Mouse (Mus musculus) yolk sac, embryonic 10.5 days (tissue): ENCODE data around the gene Ing2.

Experiments
- DNase-seq: peaks from one replicate; pipeline ENCODE4 v3.0.0-alpha.2; 2017; ENCODE audit warnings: low spot score

The Ing2 gene

DNA sequence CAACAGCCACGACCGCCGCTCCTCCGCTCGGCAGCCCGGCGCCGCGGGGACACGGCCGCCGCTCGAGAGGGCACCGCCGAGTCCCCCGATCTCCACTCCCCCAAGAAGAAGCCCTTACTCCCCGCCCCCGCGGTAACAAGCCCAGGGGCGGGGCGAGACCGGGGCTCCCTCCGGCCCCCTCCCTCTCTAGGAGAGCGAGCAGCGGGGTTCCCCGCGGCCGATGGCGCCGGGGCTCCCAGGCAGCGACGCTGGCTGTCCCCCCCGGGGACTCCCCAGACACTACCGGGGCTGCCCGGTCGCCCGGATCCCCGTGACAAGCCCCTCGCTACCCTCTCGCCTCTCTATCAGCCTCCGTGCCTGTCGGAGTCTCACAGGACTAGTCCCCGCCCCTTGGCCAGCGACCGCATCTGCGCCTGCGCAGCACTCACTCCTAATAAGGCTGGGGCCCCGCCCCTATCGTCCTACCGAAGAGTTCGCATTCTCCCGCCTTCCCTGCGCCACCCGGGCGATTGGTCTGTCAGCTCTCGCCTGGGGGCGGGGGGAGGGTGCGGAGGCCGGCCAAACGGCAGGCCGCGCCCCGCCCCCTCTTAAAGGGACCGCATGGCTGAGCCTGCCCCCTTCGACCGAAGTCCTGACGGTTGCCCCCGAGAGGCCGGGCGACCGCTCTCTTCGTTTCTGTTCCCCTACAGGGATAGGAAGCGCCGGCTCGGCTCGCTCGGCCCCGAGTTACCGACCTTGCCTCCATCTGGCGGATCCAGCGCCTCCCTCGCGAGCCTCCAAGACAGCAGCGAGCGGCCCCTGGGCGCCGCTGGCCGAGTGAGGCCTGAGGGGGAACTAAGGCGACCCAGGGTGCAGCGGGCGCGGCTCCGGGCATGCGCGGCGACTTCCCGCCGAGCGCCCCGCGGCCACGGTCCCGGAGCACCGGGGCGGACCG, at the start of gene Ing2:
Gene Ing2, minus strand, starts transcription at position 780 of the 934 bp plus-strand sequence.
- DNase-seq: peak; percentile 100

DNA sequence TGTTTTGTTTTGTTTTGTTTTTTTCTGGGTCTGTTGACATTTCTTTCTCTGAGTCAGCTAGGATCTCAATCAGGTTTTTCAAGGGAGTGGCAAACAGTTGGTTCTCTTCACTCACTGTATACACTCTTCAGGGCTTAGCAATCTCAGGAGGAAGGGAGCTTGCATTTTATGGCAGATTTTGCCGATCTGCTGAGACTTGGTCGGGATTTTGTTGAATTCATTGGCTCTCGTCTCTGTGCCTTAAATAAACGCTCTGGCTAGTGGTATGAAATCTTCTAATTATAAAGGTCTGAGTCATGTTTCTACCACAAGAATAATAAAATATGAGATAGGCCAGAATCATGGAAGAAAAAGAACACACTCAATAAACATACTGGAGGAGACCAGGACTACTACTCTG, 46.3 kb upstream of the Ing2 start:
- DNase-seq: no peak

DNA sequence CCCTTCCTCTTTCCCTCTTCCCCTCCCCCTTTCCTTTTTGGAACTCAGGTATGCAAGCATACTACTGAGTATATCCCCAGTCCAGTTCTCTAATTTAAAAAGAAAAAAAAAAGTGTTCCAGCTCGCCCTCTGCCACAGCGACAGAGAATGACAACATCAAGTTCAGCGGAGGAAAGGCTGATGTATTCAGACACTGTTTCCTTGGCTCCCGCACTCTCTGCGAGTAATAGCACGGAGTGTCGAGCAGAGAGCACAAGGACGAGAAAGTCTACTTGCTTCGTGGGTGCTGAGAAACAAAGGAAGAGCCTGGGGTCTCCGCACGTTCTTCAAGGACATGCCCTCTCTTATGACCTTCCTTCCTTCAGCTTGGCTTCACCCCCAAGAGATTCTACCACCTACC, 43.3 kb upstream of the Ing2 start:
- no peak for DNase-seq

DNA sequence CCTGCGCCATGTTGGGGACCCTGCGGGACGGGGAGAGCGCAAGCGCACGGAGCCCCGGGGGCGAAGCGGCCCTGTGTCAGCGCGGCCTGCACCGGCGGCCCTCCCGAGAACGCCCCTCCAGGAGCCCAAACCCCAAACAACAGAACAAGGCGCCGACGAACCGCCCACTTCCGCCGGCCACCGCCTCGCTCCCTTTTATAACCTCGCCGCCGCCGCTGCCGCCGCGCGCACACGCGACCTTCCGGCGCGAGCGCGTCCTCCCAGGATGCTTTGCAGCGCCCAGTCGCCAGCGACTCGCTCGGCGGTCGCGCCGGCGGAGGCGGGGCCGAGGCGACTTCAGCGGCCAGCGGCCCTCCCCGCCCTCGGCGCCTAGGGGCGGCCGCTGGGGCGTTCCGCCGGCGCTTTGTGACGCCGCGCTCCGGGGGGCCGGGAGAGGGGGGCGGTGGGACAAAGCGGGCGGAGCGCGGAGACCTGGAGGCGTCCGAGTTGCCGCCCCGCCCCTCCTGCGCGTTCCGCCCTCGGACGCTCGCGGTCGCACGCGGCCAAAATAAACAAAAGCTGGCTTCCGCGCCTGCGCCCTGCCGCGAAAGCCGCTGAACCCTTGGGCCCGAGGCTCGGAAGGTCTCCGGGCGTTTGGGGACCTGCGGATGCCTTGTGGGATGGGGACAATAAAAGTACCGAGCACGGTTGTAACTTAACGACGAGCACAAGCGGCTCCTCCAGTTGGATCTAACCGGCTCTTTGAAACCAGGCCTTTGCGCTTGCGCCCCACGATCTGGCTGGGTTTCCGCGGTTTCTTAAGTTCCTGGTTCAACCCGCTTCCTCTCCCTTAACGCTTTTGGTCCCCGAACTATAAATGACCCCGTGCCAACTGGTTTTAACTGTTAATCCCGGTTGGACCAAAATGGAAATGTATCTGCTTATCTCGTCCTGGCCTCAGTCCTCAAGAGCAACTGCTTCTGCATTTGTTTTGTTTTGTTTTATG, 38.7 kb upstream of the Ing2 start, which contains the start of gene Cdkn2aip:
Gene Cdkn2aip, minus strand, starts transcription at position 172 of the 985 bp plus-strand sequence.
- peak; percentile 95 for DNase-seq

DNA sequence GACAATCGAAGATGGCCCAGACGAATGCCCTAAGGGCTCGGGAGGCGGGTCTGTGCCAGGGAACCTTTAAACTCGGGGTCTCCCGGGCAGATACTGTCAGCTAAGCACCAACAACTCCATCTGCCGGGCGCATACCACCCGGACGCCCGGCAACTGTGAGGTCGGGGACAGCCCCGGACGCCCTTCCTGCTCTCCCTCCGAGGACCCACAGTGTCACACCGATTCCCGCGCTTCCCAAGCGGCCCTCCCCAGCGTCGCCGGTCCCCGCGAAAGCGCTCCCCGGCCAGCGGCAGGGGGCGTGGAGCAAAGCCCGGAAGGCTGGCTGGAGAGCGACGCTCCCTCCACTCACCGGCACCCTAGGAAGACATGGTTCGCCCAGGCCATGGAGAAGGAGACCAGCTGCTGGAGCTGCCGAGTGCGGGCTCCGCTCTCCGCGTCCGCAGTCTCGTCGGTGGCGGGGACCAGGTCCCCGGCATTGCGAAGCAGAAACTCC, 37.9 kb upstream of the Ing2 start:
- no peak for DNase-seq

DNA sequence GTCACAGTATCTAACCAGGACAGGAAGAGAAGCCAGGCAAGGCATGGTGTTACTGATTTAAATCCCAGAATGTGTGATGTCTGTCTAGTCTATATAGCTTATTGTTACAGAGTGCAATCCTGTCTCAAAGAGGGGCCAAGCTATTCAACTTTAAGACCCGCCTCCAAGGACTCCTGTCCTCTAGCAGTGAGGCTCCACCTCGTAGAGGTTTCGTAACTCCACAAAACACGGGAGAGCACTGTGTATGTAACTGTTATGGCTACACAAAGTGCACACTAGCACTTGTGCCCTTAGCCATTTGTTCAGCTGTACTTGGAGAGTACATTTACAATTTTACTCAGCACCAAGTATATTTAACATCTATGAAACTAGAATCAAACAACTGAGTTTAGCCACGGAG, 32.8 kb upstream of the Ing2 start:
- no peak for DNase-seq

DNA sequence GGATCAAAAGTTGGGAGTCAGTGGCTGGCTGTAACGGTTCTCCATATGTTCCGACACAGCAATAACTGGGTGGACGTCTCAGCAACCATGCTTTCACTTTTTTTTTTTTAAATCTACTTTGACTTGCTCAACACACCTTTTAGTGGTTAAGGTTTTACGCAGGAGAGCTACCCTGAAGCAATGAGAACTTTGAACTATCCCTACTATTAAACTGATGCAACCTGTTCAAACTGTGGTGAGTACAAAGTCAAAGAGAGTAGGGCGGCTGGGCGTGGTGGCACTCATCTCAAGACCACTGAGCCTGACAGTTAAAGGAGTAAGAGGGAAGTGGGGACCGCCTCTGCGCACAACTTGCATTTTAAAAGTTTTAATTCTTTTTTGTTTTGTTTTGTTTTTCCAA, 31.4 kb upstream of the Ing2 start:
- peak; percentile 74 for DNase-seq

DNA sequence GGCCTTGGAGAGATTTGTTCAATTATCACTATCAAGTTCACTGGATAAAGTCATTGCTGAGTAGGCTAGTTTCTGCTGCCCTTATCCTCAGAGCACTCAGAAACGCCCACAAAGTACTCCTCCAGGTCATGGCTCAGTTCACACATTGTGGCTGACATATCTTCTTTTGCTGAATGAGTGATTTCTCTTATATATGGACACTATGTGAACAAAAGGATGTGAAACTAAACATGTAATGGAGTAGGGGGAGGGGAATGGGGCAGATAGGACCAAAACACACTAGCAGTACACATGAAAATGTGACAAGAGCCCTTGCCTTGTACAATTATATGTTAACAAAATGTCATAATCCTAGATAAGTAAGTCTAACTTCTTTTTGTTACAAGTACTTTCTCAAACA, 27.0 kb upstream of the Ing2 start:
- DNase-seq: no peak

DNA sequence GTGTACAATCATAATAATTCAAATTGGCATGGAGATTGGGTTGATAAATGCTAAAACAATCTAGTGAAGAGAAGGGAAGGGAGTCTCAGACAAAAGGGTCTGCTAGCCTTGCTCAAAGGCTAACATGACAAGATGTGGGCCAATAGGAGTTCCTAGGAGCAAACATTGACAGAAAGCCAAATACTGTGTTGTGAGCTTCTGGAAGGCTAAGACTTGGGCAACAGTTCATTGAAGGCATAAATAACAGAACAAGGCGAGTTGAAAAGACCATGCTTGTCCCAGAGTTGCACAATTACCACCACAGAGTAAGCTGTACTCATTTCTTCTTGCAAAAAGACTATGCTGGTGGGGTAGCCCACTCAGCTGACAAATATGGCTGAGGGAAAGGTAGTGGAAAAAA, 22.3 kb upstream of the Ing2 start:
- DNase-seq: no peak

DNA sequence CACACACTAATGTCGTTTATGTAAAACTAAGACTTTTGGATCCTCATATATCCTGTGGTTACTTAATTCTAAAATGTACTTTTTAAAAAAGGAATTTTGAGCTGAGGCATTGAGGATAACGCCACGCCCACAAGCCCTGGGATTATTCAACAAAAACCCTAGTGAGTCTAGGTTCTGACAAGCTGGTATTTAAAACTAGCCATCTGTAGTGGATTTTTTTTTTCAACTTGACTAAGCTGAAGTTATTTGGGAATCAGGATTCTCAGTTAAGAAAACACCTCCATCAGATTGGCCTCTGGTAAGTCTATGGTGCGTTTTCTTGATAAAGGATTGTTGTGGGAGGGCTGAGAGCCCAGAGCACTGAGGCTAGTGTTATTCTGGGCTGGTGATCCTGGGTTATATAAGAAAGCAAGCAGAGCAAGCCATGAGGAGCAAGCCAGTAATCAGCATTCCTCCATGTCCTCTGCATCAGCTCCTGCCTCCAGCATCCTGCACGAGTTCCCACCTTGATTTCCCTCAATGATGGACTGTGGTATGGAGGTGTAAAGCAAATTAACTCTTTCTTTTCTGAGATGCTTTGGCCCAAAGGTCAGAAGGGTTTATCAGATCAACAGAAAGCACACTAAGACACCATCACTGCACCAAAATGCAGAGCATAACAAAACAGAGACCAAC, 20.2 kb upstream of the Ing2 start:
- no peak for DNase-seq

DNA sequence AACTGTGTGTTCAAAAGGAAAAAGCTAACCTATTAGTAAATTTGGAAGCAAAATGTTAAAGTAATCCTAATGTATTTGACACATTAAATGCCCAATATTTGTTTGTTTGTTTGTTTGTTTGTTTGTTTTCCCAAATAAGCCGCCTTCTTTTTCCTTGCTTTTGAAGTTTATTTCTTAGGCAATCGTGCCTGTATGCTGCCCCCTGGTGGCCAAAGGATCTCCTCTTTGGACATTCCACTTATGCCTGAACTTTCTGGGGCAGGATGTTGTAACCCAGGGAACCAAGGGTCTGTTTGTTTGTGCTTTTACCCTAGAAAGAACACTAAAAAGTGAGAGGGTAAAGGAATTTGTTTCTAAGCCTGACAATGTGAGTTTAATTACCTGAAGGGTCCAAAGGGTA, 17.8 kb upstream of the Ing2 start:
- peak; percentile 49 for DNase-seq

DNA sequence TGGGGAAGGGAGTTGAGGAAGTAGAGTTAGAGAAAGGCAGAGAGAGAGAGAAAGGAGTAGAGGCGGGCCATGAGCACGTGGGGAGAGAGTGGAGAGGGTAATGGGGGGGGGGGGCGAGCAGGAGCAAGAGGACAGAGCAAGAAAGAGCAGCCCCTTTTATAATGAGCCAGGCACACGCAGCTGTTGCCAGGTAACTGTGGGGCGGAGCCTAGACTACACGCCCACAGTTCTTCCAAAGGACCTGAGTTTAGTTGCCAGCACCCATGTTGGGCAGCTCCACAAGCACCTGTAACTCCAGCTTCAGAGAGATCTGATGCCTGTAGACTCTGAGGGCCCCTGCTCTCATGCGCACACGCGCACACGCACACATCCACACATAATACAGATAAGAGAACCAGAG, 16.5 kb upstream of the Ing2 start:
- DNase-seq: no peak

DNA sequence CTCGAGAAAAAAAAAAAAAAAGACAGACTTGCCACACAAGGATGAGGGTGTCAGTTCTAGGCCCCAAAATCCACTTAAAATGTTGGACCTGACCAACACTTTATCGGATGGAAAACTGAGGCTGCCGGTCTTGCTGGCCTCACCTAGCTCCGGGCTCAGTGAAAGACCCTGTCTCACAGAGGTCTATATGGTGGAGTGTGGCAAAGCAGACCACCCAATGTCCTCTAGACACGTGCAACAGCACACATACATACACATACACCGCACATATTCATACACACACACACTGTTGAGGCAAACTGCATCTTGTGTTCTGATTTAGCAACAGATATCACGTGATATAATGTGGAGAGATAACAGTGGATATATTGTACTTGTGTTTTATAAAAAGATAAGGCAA, 15.9 kb upstream of the Ing2 start:
- no peak for DNase-seq

DNA sequence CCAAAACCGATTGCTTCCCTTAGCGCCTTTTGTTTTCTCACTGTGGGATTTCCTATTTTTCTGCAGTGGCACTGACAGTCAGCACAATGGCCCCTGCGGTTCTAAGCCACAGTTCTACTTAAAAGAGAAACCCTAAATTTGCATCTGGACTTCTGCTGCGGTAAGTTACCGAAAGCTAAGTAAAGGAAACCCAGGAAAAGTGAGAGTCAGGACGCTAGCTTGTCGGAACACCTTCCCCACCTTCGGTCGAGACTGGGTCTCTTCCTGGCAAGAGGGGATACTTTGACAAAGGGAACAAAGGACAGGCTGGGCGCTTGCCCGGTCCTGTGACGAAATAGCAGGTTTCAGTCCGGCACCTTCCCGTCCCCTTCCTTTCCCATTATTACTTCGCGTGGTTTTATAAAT, 15.3 kb upstream of the Ing2 start:
- DNase-seq: no peak

DNA sequence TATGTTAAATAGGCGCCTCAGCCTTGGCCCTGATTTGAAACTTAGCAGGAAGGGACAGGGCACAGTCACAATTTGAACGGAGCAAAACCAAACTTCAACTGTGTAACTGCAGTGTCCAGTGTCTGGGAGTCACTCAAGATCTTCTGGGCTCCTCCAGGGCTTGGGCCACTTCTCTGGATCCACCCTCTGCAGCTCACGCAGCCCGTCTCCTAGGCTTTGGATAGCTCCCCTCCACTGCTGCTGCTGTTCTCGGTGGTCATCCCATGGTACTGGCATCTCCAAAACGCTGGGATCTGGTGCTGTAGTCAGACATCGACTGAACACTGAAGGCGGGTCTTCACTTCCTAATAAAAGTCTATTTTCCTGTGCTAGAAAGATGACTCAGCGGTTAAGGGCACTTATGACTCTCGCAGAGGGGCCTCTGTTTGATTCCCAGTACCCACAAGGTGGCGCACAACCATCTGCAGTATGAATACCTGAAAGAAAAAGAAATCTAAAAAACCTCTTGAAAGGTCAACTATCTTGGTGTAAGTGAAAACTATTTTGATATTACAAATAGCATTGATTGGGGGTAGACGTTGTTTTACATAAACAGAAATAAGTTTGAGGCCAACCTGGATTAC, 14.5 kb upstream of the Ing2 start:
- DNase-seq: peak; percentile 43

DNA sequence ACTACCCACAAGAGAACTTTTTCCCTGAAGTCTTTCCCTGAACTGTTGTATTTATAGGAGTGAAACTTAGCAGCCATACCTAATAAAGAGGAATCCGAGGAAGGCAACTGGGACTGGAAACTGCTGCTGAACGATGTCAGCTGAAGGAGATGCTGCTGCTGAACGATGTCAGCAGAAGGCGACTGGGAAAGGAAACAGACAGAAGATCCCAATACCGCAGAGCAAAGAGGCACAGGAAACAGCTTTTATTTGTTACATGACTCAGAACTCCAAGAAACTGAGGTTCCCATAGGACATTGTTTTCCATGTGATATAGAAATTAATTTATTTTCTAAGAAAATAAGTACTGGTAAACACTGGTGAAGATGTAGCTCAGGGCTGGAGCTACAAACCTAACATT, 9.1 kb upstream of the Ing2 start:
- no peak for DNase-seq

DNA sequence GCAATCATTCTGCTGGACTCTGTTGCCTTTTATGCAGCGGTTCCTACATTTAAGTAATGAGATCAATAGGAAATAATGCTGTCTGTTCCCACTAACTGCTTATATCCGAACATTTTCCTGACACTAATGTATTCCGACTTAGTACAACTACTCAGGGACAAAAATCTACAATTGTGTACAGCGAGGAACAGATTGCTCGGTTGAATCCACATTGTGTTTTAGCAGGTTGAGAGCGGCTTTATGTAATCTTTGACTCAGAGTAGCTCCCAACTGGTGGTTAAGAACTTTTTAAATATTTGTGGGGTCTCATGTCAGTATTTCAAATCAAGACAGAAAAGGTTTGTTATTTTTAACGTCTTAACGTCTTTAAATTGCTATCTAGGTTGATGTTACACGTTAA, 8.6 kb upstream of the Ing2 start:
- no peak for DNase-seq

DNA sequence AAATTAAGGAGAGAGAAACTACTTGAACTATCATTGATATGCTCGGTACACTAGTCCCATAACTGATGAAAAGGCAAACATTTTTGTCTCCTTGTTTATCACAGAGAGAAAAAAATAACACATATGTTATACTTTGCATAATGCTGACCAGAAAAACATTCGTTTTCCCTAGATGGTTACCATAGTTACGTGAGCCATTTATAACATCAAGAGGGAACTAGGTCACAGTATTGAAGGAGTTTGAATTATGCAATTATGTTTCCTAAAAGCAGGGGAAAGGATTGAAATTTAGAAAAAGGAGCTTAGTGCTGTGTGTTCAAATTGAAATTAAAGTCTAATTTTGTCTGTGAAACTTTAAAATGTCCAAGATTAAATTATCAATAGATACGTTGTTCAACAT, 5.0 kb upstream of the Ing2 start:
- DNase-seq: no peak

DNA sequence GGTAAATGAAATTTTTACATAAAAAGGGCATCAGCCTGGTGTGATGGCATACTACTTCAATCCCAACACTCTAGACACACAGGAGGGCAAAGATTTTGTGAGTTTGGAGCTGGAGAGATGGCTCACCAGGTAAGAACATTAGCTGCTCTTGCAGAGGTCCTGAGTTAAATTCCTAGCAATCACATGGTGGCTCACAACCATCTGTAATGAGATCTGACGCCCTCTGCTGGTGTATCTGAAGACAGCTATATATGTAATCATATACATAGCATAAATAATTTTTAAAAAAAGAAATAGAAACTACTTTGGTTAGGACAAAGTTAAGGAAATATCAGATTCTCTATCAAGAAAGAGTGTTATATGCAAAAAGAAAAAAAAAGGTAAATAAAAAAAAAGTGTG, 4.2 kb upstream of the Ing2 start:
- DNase-seq: no peak

DNA sequence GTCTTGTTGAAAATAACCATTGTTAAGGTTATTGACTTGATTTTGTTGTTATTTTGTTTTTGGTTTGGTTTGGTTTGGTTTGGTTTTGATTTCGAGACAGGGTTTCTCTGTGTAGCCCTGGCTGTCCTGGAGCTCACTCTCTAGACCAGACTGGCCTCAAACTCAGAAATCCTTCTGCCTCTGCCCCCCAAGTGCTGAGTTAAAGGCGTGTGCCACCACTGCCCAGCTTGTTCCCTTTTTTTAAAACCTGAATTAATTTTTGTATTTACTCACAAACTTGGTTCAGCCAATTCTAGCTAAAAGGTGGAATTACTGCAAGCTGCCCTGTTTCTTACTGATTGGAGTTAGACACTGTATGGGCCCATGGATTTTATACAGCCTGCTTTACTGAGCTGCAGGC, 1.3 kb upstream of the Ing2 start:
- DNase-seq: no peak

DNA sequence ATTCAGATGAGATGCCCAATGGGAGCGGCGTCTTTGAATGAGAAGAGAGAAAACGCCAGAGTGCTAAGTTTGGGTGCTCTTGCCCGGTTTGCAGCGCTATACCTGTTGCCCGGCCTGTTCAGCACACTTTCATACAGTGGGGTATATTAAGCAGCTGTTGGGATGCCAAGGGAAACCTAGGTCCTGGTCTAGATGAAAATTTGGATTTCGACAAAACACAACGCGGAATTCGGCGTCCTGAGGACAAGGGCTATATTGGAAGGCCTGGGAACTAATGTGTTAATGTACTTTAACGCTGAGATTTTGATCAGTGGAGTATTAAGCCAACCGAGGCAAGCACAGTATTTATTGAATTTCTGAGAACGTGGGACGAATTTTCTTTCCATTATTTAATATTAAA, 868 bp upstream of the Ing2 start:
- DNase-seq: no peak

DNA sequence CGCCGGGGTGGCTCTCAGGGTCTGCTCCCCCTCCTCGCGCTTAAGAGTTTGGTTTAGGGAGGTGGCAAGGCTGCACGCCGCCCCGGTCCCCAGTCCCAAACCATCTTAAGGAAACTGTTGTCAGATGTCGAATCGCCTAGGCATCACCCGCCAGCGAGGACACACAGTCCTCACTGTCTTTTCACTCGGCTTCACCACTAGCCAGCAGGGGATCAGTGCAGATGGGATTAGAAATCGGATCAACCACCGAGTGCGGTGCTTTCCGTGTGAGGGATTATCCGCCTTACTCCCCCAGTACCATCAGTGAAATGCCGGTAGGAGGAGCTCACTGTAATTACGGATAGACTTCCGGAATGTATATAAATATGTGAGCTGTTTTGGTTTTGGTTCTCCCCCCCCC, 430 bp upstream of the Ing2 start:
- DNase-seq: peak; percentile 75
